Mouse (Mus musculus) midbrain, postnatal 0 days (tissue): Measurements from ENCODE around the gene Usp39. TPM values are rescaled to one million over a fixed set of nuclear protein-coding genes. Genes with fewer than 3 reads are reported as not detected.
A peak's percentile ranks its signal among the peaks of the same experiment; 100 is the strongest.

Experiments
- ATAC-seq: fragments of 200-750 bp; cut with Nextera tagmentation; 2 replicates; pipeline ENCODE4 v1.8.0; 2017; ENCODE audit warnings: moderate number of reproducible peaks, mild to moderate bottlenecking, moderate TSS enrichment, moderate library complexity; ENCODE audit not compliant: low FRiP score
- DNase-seq: peaks from one replicate; pipeline ENCODE4 v3.0.0-alpha.2; 2015; ENCODE audit warnings: low spot score
- H3K27ac ChIP-seq: fragments of 300-500 bp; sonication (generic); 2 replicates; pipeline ENCODE4 v1.5.1; 2014; ENCODE audit warnings: low read depth, mild to moderate bottlenecking, low read length, mixed read lengths
- H3K27me3 ChIP-seq: fragments of 300-500 bp; sonication (generic); 2 replicates; pipeline ENCODE4 v1.6.1; 2014; ENCODE audit warnings: low read length, control low read depth, mixed read lengths; ENCODE audit not compliant: insufficient read depth
- H3K36me3 ChIP-seq: fragments of 300-500 bp; sonication (generic); 2 replicates; pipeline ENCODE4 v1.6.1; 2014; ENCODE audit warnings: low read length, control low read depth, mixed read lengths; ENCODE audit not compliant: insufficient read depth
- H3K4me1 ChIP-seq: fragments of 300-500 bp; sonication (generic); 2 replicates; pipeline ENCODE4 v1.6.1; 2014; ENCODE audit warnings: mild to moderate bottlenecking, control low read depth, antibody characterized with exemption, low read length, mixed read lengths; ENCODE audit not compliant: insufficient read depth
- H3K4me2 ChIP-seq: fragments of 300-500 bp; sonication (generic); 2 replicates; pipeline ENCODE4 v1.6.1; 2014; ENCODE audit warnings: low read depth, mild to moderate bottlenecking, low read length, mixed read lengths; ENCODE audit not compliant: poor library complexity, severe bottlenecking
- H3K4me3 ChIP-seq: fragments of 300-500 bp; sonication (generic); 2 replicates; pipeline ENCODE4 v1.5.1; 2014; ENCODE audit warnings: low read depth, mild to moderate bottlenecking, low read length, moderate library complexity
- H3K9ac ChIP-seq: fragments of 300-500 bp; sonication (generic); replicated peaks from 2 replicates; pipeline ENCODE4 v1.6.1; 2014; ENCODE audit warnings: mild to moderate bottlenecking, low read length, moderate library complexity, mixed read lengths; ENCODE audit not compliant: poor library complexity, severe bottlenecking
- H3K9me3 ChIP-seq: fragments of 300-500 bp; sonication (generic); 2 replicates; pipeline ENCODE4 v1.6.1; 2016; ENCODE audit warnings: low read length, control low read depth
- CTCF ChIP-seq: IDR thresholded peaks from 2 replicates; pipeline ENCODE4 v1.5.1; 2016; ENCODE audit warnings: antibody characterized with exemption, mild to moderate bottlenecking
- WGBS: fragments of 180-500 bp; shearing (Covaris S2); extraction: QIAGEN DNeasy Blood & Tissue Kit; methylation state at CpG from one replicate; pipeline ENCODE4 v1.1.7; 2014; 5-methylcytosine and 5-hydroxymethylcytosine counted together
- polyA plus RNA-seq: library from polyadenylated mRNA; unstranded; fragments of >200 nt; fragmentation: Nextera tagmentation; extraction: Ambion mirVana; gene quantifications from 2 replicates; pipeline ENCODE4 v1.2.1, GENCODE M21; 2015
- total RNA-seq: library from RNA; depleted of rRNA; stranded (reverse); fragments of >200 nt; gene quantifications from 2 replicates; pipeline ENCODE4 v1.2.3, GENCODE M21; 2014

Gene Usp39
- total and polyA plus RNA-seq, 2 experiments from 2014 or later, result 35.5 to 43.7 TPM

DNA sequence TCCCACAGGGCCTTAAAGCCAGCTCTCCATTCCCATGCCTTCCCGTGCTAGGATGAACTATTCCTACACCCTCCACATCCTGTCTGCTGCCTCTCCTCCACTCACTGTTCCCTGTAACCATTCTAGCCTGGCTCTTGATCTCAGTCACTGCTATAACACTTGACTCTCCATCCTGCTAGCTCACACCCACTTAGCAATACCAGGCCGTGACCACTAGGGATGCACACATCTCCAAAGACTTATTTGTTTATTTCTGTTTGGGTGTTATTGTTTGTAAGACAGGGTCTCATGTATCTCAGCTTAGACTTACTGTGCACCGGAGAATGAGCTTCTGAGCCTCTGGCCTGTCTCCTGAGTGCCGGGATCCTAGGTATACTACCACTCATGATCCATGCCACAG lies 24.6 kb upstream of the Usp39 start:
- Histone ChIP-seq H3K36me3 (no peaks in the 10 kb centered on the region), H3K9me3 (no peaks in the 10 kb centered on the region), H3K27ac (no peak overlapping the region), H3K4me1 (no peaks in the 10 kb centered on the region), H3K4me3 (no peak overlapping the region), H3K9ac (no peak overlapping the region), H3K27me3 (no peaks in the 10 kb centered on the region), H3K4me2 (no peak overlapping the region)
- 84% methylated on average over 4 of the region's 4 CpGs for WGBS
- TF ChIP-seq CTCF, result peak; percentile 14; the same call in 1 of the 2 replicates
- ATAC-seq (no peak), DNase-seq (no peak)

DNA sequence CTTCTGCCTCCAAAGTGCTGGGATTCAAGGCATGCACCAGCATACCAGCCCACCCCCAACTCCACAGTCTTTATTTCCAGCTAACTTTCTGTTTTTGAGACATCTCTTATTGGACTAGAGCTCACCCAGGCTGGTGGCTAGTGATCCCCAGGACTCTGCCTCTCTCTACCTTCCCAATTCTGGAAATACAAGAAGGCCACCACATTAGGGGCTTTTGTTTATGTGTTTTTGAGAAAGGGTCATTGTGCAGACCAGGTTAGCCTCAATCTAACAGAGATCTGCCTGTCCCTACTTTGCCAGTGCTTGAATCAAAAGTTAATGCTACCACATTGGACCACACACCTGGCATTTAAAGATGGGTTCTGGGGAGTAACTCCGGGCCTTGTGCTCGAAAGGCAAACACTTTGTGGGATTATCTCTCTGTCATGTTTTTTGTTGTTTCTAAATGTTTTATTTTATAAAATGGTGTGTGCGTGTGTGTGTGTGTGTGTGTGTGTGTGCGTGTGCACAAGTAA lies 22.5 kb upstream of the Usp39 start:
- 76% methylated on average over 4 of the region's 4 CpGs for WGBS
- H3K27ac ChIP-seq, result no peak overlapping the region
- no peak for TF ChIP-seq CTCF
- H3K4me1 ChIP-seq, result no peaks in the 10 kb centered on the region
- H3K27me3 ChIP-seq, result no peaks in the 10 kb centered on the region
- H3K4me3 ChIP-seq, result no peak overlapping the region
- H3K36me3 ChIP-seq, result no peaks in the 10 kb centered on the region
- H3K9me3 ChIP-seq, result no peaks in the 10 kb centered on the region
- H3K4me2 ChIP-seq, result no peak overlapping the region
- no peak overlapping the region for H3K9ac ChIP-seq
- DNase-seq (no peak), ATAC-seq (no peak)

DNA sequence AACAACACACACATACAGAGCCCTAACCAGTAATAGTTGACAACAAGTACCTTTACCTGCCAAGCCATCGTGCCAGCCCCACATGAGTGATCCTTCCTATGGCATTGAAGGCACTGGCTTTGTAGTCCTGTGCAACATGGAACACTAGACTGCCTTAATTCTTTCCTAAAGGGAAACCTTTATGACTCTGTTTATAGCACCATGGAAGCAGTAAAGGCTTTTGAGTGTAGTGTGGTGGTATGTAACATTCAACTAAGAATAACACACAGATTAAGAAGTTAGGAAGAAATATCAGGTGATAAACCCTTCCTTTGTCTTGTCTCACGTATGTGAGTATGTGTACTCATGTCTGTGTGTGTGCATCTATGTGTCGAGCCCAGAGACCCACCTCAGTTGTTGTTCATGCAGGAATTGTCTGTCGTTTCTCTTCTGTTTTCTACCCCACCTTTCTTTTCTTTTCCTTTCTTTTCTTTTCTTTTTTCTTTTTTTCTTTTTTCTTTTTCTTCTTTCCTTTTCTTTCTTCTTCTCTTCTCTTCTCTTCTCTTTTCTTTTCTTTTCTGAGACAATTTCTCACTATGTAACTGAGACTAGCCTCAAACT lies 22.0 kb upstream of the Usp39 start, which contains the start of gene Rnf181:
Gene Rnf181 (minus strand): TSS at position 113 of the 600 bp plus-strand sequence.
- TF ChIP-seq CTCF, result no peak
- Histone ChIP-seq H3K27me3 (no peaks in the 10 kb centered on the region), H3K9ac (no peak within 1 kb of the TSS), H3K36me3 (no peaks in the 10 kb centered on the region), H3K4me2 (no peak within 1 kb of the TSS), H3K4me3 (no peak within 1 kb of the TSS), H3K9me3 (no peaks in the 10 kb centered on the region), H3K27ac (no peak within 1 kb of the TSS), H3K4me1 (no peaks in the 10 kb centered on the region)
- DNase-seq (no peak), ATAC-seq (no peak)
- WGBS, result 69% methylated on average over 4 of the region's 4 CpGs

DNA sequence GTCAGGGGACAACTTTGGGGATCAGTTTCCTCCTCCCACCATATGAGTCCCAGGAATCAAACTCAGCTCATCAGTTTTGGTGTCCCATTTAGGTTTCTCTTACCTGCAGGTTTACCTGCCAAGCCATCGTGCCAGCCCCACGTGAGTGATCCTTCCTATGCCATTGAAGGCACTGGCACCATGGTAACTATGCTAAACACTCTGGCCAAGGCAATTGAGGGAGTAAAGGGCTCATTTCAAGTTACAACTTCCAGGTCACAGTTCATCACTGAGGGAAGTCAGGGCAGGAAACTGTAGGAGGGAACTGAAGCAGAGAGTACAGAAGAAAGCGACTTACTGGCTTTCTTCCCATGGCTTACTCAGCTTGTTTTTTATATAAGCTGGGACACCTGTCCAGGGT lies 21.3 kb upstream of the Usp39 start:
- Histone ChIP-seq H3K36me3 (no peaks in the 10 kb centered on the region), H3K27me3 (no peaks in the 10 kb centered on the region), H3K27ac (no peak overlapping the region), H3K4me1 (peaks cover 5% of the 10 kb centered on the region), H3K4me3 (no peak overlapping the region), H3K9me3 (no peaks in the 10 kb centered on the region), H3K9ac (no peak overlapping the region), H3K4me2 (no peak overlapping the region)
- no peak for TF ChIP-seq CTCF
- DNase-seq (no peak), ATAC-seq (no peak)
- 63% methylated on average over 3 of the region's 3 CpGs for WGBS

DNA sequence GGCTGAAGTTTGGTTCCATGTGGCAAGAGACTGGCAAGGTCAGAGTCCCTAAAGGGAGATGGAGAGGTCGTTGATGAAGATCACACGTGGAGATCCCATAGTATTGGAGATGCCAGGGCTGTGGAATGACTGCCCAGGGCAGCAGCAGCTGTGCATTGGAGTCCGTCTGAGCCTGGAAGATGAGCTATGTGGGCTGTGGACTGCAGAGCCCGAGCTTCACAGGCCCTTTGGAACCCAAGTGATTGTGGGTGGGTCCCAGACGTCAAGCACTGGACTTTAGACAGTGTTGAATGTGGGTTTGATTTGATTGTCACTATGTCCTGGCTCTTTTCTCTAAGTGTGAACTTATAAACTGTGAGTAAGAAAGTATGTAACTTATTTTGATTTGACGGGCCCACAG lies 20.0 kb upstream of the Usp39 start:
- Histone ChIP-seq H3K36me3 (peaks cover 6% of the 10 kb centered on the region), H3K4me1 (peaks cover 8% of the 10 kb centered on the region)
- WGBS, result 72% methylated on average over 6 of the region's 6 CpGs

DNA sequence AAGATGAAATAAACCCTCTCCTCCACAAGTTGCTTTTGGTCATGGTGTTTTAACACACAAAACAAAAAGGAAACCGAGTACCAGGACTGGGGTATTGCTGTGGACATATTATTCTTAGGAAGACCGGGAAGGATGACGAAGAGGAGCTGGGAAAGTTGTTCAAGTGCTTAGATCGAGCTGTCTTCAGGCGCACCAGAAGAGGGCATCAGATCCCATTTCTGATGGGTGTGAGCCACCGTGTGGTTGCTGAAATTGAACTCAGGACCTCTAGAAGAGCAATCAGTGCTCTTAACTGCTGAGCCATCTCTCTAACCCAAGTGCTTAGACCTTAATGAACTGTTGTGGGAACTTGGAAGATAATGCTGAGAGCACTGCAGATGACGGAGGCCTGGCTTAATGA lies 19.0 kb upstream of the Usp39 start:
- TF ChIP-seq CTCF, result peak; percentile 29
- H3K4me2 ChIP-seq, result no peak overlapping the region
- 41% methylated on average over 7 of the region's 7 CpGs for WGBS
- DNase-seq, result no peak
- H3K27me3 ChIP-seq, result no peaks in the 10 kb centered on the region
- no peak for ATAC-seq
- H3K9ac ChIP-seq, result no peak overlapping the region
- H3K36me3 ChIP-seq, result peaks cover 11% of the 10 kb centered on the region
- no peak overlapping the region for H3K27ac ChIP-seq
- H3K4me3 ChIP-seq, result no peak overlapping the region
- peaks cover 8% of the 10 kb centered on the region for H3K4me1 ChIP-seq
- no peaks in the 10 kb centered on the region for H3K9me3 ChIP-seq

More for the DNA sequence above, 20.0 kb upstream of the Usp39 start:
- Histone ChIP-seq H3K9me3 (no peaks in the 10 kb centered on the region), H3K27me3 (no peaks in the 10 kb centered on the region), H3K27ac (no peak overlapping the region), H3K4me3 (no peak overlapping the region), H3K9ac (no peak overlapping the region), H3K4me2 (no peak overlapping the region)
- DNase-seq (no peak), ATAC-seq (no peak)
- TF ChIP-seq CTCF, result no peak
